In genomic region chr7:101679591-101679990, GRCm38 (mm10) we compare ENCODE assay signal across 8 mouse cellular contexts. TPM values are rescaled to one million over a fixed set of nuclear protein-coding genes. Genes with fewer than 3 reads are reported as not detected.
DNase-seq lines count a peak whose midpoint lies in the region; ATAC-seq lines count a peak whose summit lies in the region.

No protein-coding gene starts in this region.

- H3K27me3 ChIP-seq in intestine, embryonic 15.5 days (replicated peaks): no peaks in the 10 kb centered on the region
- H3K27me3 ChIP-seq in midbrain, embryonic 10.5 days (ENCODE audit: low read depth, poor library complexity, severe bottlenecking): 0 out of 2 replicates have a peak, but pooled peaks cover 7% of the 10 kb centered on the region

- peak; percentile 84 to 92 for DNase-seq in adrenal gland, adult (ENCODE audit: inconsistent age in 2 of 2, low spot score in 1 of 2)
- peak; percentile 85 for DNase-seq in embryo, embryonic 11 days
- peak; percentile 58 to 79 for DNase-seq in gastrocnemius, postnatal 4 days (ENCODE audit: low spot score in 2 of 2)
- DNase-seq in left cerebral cortex, postnatal 14 days (ENCODE audit: low spot score in 2 of 2): peak; percentile 75 to 81
- DNase-seq in midbrain, embryonic 10.5 days (ENCODE audit: low spot score): peak; percentile 73
- DNase-seq in right cerebral cortex, postnatal 36 days (ENCODE audit: low spot score in 2 of 2): peak; percentile 61 to 63
- DNase-seq in urinary bladder, postnatal 36 days (ENCODE audit: low spot score in 2 of 2): peak; percentile 72 to 77

- H3K27ac ChIP-seq in intestine, embryonic 15.5 days: no peak overlapping the region
- no peak overlapping the region for H3K27ac ChIP-seq in midbrain, embryonic 10.5 days (replicated peaks)

- ATAC-seq in intestine, embryonic 15.5 days: peak; percentile 88

- H3K4me2 ChIP-seq in intestine, embryonic 15.5 days (replicated peaks): no peak overlapping the region

- no peaks in the 10 kb centered on the region for H3K36me3 ChIP-seq in intestine, embryonic 15.5 days
- no peaks in the 10 kb centered on the region for H3K36me3 ChIP-seq in midbrain, embryonic 10.5 days

- intact Hi-C loops in left cerebral cortex, postnatal 14 days (cut with DNase I): loop anchor here (5.0 kb wide), 1 partner anchor 158 kb away; the partner anchor contains the start of gene Inppl1

- no peak overlapping the region for H3K9ac ChIP-seq in intestine, embryonic 15.5 days

- H3K4me3 ChIP-seq in intestine, embryonic 15.5 days (replicated peaks): no peak overlapping the region
- H3K4me3 ChIP-seq in midbrain, embryonic 10.5 days: no peak overlapping the region

- H3K9me3 ChIP-seq in intestine, embryonic 15.5 days: no peaks in the 10 kb centered on the region
- no peaks in the 10 kb centered on the region for H3K9me3 ChIP-seq in midbrain, embryonic 10.5 days (replicated peaks)

- peaks cover 9% of the 10 kb centered on the region; the same call in 1 of the 2 replicates for H3K4me1 ChIP-seq in intestine, embryonic 15.5 days (replicated peaks)
- H3K4me1 ChIP-seq in midbrain, embryonic 10.5 days: peaks cover 91% of the 10 kb centered on the region

- WGBS in intestine, embryonic 15.5 days: 23% methylated on average over 7 of the region's 7 CpGs
- 10% methylated on average over 7 of the region's 7 CpGs for WGBS in midbrain, embryonic 10.5 days

RNA-seq across cellular contexts. Expression of gene Clpb, which starts 16.2 kb away (rescaled TPM):
- total RNA-seq in gastrocnemius, postnatal 4 days (2021): 10 to 100 TPM; 33.7 to 33.9 TPM
- 51.4 and 53.0 TPM in 2 replicates for polyA plus RNA-seq in intestine, embryonic 15.5 days (2015; fragmentation: Nextera tagmentation; extraction: Ambion mirVana)
- 10 to 100 TPM; 47.6 to 50.4 TPM for total RNA-seq in left cerebral cortex, postnatal 14 days (2021)
- 54.7 and 56.3 TPM in 2 replicates for polyA plus RNA-seq in midbrain, embryonic 10.5 days (2016; fragmentation: Nextera tagmentation; extraction: Ambion mirVana)
